Mouse (Mus musculus): ENCODE data around the gene Krtap16-1. TPM values are rescaled to one million over a fixed set of nuclear protein-coding genes. Genes with fewer than 3 reads are reported as not detected.

Krtap16-1 gene
- not detected for polyA plus RNA-seq (2014; fragmentation: Illumina TruSeq; extraction: RNeasy Lipid Tissue Mini Kit (QIAGEN cat#74804); ENCODE audit: low read depth, low replicate concordance)

DNA sequence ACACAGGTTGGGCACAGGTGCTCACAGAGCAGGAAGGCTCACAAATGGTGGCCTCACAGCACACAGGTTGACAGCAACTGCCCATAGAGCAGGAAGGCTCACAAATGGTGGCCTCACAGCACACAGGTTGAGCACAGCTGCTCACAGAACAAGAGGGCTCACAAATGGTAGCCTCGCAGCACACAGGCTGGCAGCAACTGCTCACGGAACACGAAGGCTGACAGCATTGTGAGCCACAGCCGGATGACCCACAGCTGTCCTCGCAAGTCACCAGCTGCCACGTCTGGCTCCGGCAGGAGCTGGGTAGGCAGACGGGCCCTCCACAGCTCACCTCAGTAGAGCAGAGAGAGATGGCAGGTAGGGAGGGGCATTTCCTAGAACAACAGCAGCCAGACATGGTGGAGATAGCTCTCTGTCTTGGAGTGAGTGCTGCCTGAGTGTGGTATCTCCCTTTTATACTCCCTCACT, at the start of gene Krtap16-1:
Gene Krtap16-1, minus strand, starts transcription at position 418 of the 468 bp plus-strand sequence.

DNA sequence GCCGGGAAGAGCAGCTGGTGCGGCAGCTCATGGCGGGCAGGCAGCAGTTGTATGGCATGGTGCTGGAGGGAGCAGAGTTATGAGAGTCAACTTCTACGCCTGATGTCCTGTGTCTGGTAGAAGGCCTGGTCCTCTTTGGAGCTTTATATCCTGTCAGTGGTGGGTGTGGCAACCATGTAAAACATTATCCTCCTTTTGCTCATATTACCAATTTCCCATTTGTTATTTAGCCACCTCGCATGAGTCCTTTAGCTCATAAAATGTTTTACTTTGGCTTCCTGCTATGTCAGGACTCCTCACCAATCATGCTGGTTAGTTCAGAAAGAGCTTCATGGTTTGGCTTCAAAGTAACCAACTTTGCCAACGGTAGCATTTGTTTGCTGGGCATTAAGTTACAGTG, 43.4 kb upstream of the Krtap16-1 start, which contains the start of gene Krt33b:
Gene Krt33b, minus strand, starts transcription at position 101 of the 400 bp plus-strand sequence.

DNA sequence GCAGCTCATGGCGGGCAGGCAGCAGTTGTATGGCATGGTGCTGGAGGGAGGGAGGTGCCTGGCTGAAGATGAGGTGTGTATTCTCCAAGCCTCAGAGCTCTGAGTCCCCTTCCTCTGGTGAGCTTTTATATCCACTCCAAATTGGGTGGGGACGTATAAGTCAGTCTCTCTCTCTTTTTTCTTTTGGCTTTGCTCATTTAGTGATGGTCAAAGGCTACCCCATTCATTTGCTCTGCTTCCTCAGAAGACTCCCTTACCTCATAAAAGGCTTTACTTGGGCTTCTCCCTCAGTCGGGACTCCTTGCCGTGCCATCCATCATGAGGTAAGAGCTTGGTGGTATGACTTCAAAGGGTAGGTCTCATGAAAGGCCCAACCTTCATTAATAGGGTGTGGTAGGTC, 29.7 kb upstream of the Krtap16-1 start, which contains the start of gene Krt33a:
Gene Krt33a, minus strand, starts transcription at position 101 of the 400 bp plus-strand sequence.

DNA sequence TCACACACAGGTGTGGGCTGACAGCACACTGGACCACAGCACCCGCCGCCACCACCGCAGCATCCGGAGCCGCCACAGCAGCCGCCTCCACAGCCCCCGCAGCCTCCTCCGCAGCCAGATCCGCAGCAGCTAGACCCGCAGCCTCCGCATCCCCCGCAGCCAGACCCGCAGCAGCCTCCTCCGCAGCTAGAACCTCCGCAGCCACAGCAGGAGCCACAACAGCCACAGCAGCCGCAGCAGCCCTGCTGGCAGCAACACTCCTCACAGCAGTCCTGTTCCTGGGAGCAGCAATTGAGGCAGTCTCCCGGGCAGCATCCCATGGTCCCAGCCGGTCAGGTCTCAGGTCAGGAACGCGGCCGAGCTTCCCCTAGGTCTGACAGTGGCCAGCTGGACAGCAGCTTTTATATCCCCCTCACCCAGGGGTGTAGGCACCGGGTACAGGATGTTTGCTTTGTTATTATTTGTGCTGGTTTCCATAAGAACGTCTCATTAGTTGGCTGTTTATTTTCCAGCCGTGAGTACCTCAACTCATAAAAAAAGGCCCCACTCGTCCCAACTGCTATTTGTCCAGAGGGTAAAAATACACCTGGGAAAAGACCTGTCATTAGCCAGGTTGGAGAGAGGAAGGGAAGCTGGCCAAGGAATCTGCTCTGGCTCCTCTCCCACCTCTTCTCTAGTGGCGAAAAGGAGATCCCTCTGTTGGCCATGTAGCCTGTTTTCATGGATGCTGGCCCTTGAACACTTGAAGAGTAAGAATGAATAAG, 7.4 kb upstream of the Krtap16-1 start, which contains the start of gene Krtap17-1:
Gene Krtap17-1, minus strand, starts transcription at position 375 of the 764 bp plus-strand sequence.

DNA sequence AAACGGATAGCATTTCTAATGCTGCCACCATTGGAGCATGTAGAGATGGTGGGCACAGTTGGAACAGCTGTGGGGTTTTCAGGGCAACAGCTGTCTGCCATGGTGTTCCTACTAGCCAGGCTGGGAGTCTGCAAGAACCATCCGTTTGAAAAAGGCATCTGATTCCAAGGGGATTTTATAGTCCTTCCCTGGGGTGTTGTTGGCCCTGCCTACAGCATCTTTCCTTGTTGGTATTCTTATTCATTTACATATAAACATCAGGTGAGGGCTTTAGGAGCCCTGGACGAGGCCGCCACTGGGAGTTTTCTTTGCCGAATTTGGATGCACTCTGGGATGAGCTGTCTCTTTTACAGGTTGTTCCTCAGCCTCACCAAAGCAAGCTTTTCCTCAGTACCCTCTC, 7.4 kb downstream of the Krtap16-1 start, which contains the start of gene Krtap29-1:
Gene Krtap29-1, minus strand, starts transcription at position 101 of the 400 bp plus-strand sequence.

DNA sequence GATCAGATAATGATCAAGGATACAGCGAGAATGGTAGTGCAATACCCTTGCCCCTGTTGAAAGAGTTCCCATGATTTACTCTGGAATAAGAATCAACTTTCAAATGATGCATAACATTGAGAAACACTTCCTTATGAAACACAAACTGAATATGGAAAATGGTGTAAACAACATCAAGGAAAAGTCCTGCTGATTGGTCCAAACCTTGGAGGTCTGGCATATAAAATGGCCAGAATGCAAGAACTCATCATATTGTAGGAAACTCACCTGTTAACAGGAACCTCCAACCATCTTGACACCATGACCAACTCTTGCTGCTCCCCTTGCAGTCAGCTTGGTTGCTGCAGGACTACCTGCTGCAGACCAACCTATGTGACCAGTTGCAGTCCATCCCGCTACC, 38.2 kb downstream of the Krtap16-1 start, which contains the start of gene Krtap9-5:
Gene Krtap9-5, plus strand, starts transcription at position 301 of the 400 bp plus-strand sequence.

DNA sequence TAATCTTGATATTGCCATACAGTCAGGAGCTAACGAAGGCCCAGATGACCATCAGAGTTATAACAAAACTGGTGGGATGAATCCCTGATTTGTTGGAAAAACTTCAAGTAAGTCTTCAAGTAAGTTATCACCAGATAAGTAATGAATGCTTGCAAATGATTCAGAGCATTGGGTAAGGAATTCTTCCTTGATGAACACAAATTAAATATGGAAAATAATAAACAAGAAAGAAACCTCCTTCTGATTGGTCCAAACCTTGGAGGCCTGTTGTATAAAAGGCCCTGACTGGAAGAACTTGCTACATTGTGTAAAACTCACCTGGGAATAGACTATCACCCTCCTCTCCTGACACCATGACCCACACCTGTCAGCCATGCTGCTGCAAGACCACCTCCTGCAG, 50.4 kb downstream of the Krtap16-1 start, which contains the start of gene Krtap31-2:
Gene Krtap31-2, plus strand, starts transcription at position 301 of the 400 bp plus-strand sequence.

Other genes with a start within 250 kb of the Krtap16-1 start
- gene Gm11595, start 213.7 kb downstream of the Krtap16-1 start, polyA plus RNA-seq (2014; fragmentation: Illumina TruSeq; extraction: RNeasy Lipid Tissue Mini Kit (QIAGEN cat#74804); ENCODE audit: low read depth, low replicate concordance) = not detected
- not detected for gene Krtap4-8, start 205.9 kb downstream of the Krtap16-1 start, polyA plus RNA-seq (2014; fragmentation: Illumina TruSeq; extraction: RNeasy Lipid Tissue Mini Kit (QIAGEN cat#74804); ENCODE audit: low read depth, low replicate concordance)
- not detected for gene Krtap4-9, start 201.4 kb downstream of the Krtap16-1 start, polyA plus RNA-seq (2014; fragmentation: Illumina TruSeq; extraction: RNeasy Lipid Tissue Mini Kit (QIAGEN cat#74804); ENCODE audit: low read depth, low replicate concordance)
- gene Gm11596, start 193.1 kb downstream of the Krtap16-1 start, polyA plus RNA-seq (2014; fragmentation: Illumina TruSeq; extraction: RNeasy Lipid Tissue Mini Kit (QIAGEN cat#74804); ENCODE audit: low read depth, low replicate concordance) = not detected
- not detected for gene Gm11569, start 187.7 kb downstream of the Krtap16-1 start, polyA plus RNA-seq (2014; fragmentation: Illumina TruSeq; extraction: RNeasy Lipid Tissue Mini Kit (QIAGEN cat#74804); ENCODE audit: low read depth, low replicate concordance)
- not detected for gene Gm11554, start 182.2 kb downstream of the Krtap16-1 start, polyA plus RNA-seq (2014; fragmentation: Illumina TruSeq; extraction: RNeasy Lipid Tissue Mini Kit (QIAGEN cat#74804); ENCODE audit: low read depth, low replicate concordance)
- gene Krtap4-13, start 176.7 kb downstream of the Krtap16-1 start, polyA plus RNA-seq (2014; fragmentation: Illumina TruSeq; extraction: RNeasy Lipid Tissue Mini Kit (QIAGEN cat#74804); ENCODE audit: low read depth, low replicate concordance) = not detected
- not detected for gene Gm11564, start 170.9 kb downstream of the Krtap16-1 start, polyA plus RNA-seq (2014; fragmentation: Illumina TruSeq; extraction: RNeasy Lipid Tissue Mini Kit (QIAGEN cat#74804); ENCODE audit: low read depth, low replicate concordance)
- gene 2300003K06Rik, start 148.5 kb downstream of the Krtap16-1 start, polyA plus RNA-seq (2014; fragmentation: Illumina TruSeq; extraction: RNeasy Lipid Tissue Mini Kit (QIAGEN cat#74804); ENCODE audit: low read depth, low replicate concordance) = not detected
- not detected for gene Krtap4-16, start 135.0 kb downstream of the Krtap16-1 start, polyA plus RNA-seq (2014; fragmentation: Illumina TruSeq; extraction: RNeasy Lipid Tissue Mini Kit (QIAGEN cat#74804); ENCODE audit: low read depth, low replicate concordance)
- gene Gm11568, start 128.7 kb downstream of the Krtap16-1 start, polyA plus RNA-seq (2014; fragmentation: Illumina TruSeq; extraction: RNeasy Lipid Tissue Mini Kit (QIAGEN cat#74804); ENCODE audit: low read depth, low replicate concordance) = not detected
- gene Gm11559, start 122.1 kb downstream of the Krtap16-1 start, polyA plus RNA-seq (2014; fragmentation: Illumina TruSeq; extraction: RNeasy Lipid Tissue Mini Kit (QIAGEN cat#74804); ENCODE audit: low read depth, low replicate concordance) = not detected
- not detected for gene Krtap9-1, start 113.2 kb downstream of the Krtap16-1 start, polyA plus RNA-seq (2014; fragmentation: Illumina TruSeq; extraction: RNeasy Lipid Tissue Mini Kit (QIAGEN cat#74804); ENCODE audit: low read depth, low replicate concordance)
- gene Gm11567, start 107.4 kb downstream of the Krtap16-1 start, polyA plus RNA-seq (2014; fragmentation: Illumina TruSeq; extraction: RNeasy Lipid Tissue Mini Kit (QIAGEN cat#74804); ENCODE audit: low read depth, low replicate concordance) = not detected
- gene Krtap31-1, start 78.7 kb downstream of the Krtap16-1 start, polyA plus RNA-seq (2014; fragmentation: Illumina TruSeq; extraction: RNeasy Lipid Tissue Mini Kit (QIAGEN cat#74804); ENCODE audit: low read depth, low replicate concordance) = not detected
- not detected for gene Gm11565, start 71.8 kb downstream of the Krtap16-1 start, polyA plus RNA-seq (2014; fragmentation: Illumina TruSeq; extraction: RNeasy Lipid Tissue Mini Kit (QIAGEN cat#74804); ENCODE audit: low read depth, low replicate concordance)
- gene Krtap31-2, start 50.3 kb downstream of the Krtap16-1 start, polyA plus RNA-seq (2014; fragmentation: Illumina TruSeq; extraction: RNeasy Lipid Tissue Mini Kit (QIAGEN cat#74804); ENCODE audit: low read depth, low replicate concordance) = not detected
- not detected for gene Krtap9-5, start 38.1 kb downstream of the Krtap16-1 start, polyA plus RNA-seq (2014; fragmentation: Illumina TruSeq; extraction: RNeasy Lipid Tissue Mini Kit (QIAGEN cat#74804); ENCODE audit: low read depth, low replicate concordance)
- gene Krtap29-1, start 7.5 kb downstream of the Krtap16-1 start, polyA plus RNA-seq (2014; fragmentation: Illumina TruSeq; extraction: RNeasy Lipid Tissue Mini Kit (QIAGEN cat#74804); ENCODE audit: low read depth, low replicate concordance) = not detected
- gene Krtap17-1, start 7.4 kb upstream of the Krtap16-1 start, polyA plus RNA-seq (2014; fragmentation: Illumina TruSeq; extraction: RNeasy Lipid Tissue Mini Kit (QIAGEN cat#74804); ENCODE audit: low read depth, low replicate concordance) = not detected
- gene Krt33a, start 29.6 kb upstream of the Krtap16-1 start, polyA plus RNA-seq (2014; fragmentation: Illumina TruSeq; extraction: RNeasy Lipid Tissue Mini Kit (QIAGEN cat#74804); ENCODE audit: low read depth, low replicate concordance) = not detected
- not detected for gene Krt33b, start 43.3 kb upstream of the Krtap16-1 start, polyA plus RNA-seq (2014; fragmentation: Illumina TruSeq; extraction: RNeasy Lipid Tissue Mini Kit (QIAGEN cat#74804); ENCODE audit: low read depth, low replicate concordance)
- gene Krt34, start 55.0 kb upstream of the Krtap16-1 start, polyA plus RNA-seq (2014; fragmentation: Illumina TruSeq; extraction: RNeasy Lipid Tissue Mini Kit (QIAGEN cat#74804); ENCODE audit: low read depth, low replicate concordance) = not detected
- gene Krt31, start 64.0 kb upstream of the Krtap16-1 start, polyA plus RNA-seq (2014; fragmentation: Illumina TruSeq; extraction: RNeasy Lipid Tissue Mini Kit (QIAGEN cat#74804); ENCODE audit: low read depth, low replicate concordance) = not detected
- gene Krt32, start 101.6 kb upstream of the Krtap16-1 start, polyA plus RNA-seq (2014; fragmentation: Illumina TruSeq; extraction: RNeasy Lipid Tissue Mini Kit (QIAGEN cat#74804); ENCODE audit: low read depth, low replicate concordance) = not detected
- gene Krt35, start 109.6 kb upstream of the Krtap16-1 start, polyA plus RNA-seq (2014; fragmentation: Illumina TruSeq; extraction: RNeasy Lipid Tissue Mini Kit (QIAGEN cat#74804); ENCODE audit: low read depth, low replicate concordance) = not detected
- not detected for gene Krt36, start 119.0 kb upstream of the Krtap16-1 start, polyA plus RNA-seq (2014; fragmentation: Illumina TruSeq; extraction: RNeasy Lipid Tissue Mini Kit (QIAGEN cat#74804); ENCODE audit: low read depth, low replicate concordance)
- not detected for gene Krt13, start 135.0 kb upstream of the Krtap16-1 start, polyA plus RNA-seq (2014; fragmentation: Illumina TruSeq; extraction: RNeasy Lipid Tissue Mini Kit (QIAGEN cat#74804); ENCODE audit: low read depth, low replicate concordance)
- gene Krt15, start 149.3 kb upstream of the Krtap16-1 start, polyA plus RNA-seq (2014; fragmentation: Illumina TruSeq; extraction: RNeasy Lipid Tissue Mini Kit (QIAGEN cat#74804); ENCODE audit: low read depth, low replicate concordance) = not detected
- gene Krt19, start 162.1 kb upstream of the Krtap16-1 start, polyA plus RNA-seq (2014; fragmentation: Illumina TruSeq; extraction: RNeasy Lipid Tissue Mini Kit (QIAGEN cat#74804); ENCODE audit: low read depth, low replicate concordance) = not detected
- not detected for gene Krt9, start 206.6 kb upstream of the Krtap16-1 start, polyA plus RNA-seq (2014; fragmentation: Illumina TruSeq; extraction: RNeasy Lipid Tissue Mini Kit (QIAGEN cat#74804); ENCODE audit: low read depth, low replicate concordance)
- gene Krt14, start 221.0 kb upstream of the Krtap16-1 start, polyA plus RNA-seq (2014; fragmentation: Illumina TruSeq; extraction: RNeasy Lipid Tissue Mini Kit (QIAGEN cat#74804); ENCODE audit: low read depth, low replicate concordance) = not detected